Mouse (Mus musculus) mature B cell (primary cell): ENCODE data around the gene Fcrl5.
"Not testable (repeated sequence)": the region's sequence is repeated elsewhere in the genome, so short reads cannot be mapped to it uniquely, and the experiment has no call there.

Source experiments
- in situ Hi-C: fragments of 300-500 bp; cut with MboI; formaldehyde crosslinking; loops from 2 replicates; pipeline ENCODE4 v1.14.3; 2019

Fcrl5 gene

GRCm38 (mm10) chr3:87435479-87435878, at the start of gene Fcrl5:
TSS of gene Fcrl5 (plus strand) at chr3:87435773.
- in situ Hi-C loops, result no loop called here

- in situ Hi-C loops, result no loop called here
Measured at GRCm38 (mm10) chr3:87390935-87391334, 44.6 kb upstream of the Fcrl5 start.

- in situ Hi-C loops, result no loop called here
Measured at GRCm38 (mm10) chr3:87398809-87399208, 36.8 kb upstream of the Fcrl5 start.

GRCm38 (mm10) chr3:87399906-87400305, 35.7 kb upstream of the Fcrl5 start:
- in situ Hi-C loops, result loop anchor here (10.0 kb wide), 1 partner anchor 75 kb away; no protein-coding TSS in a partner anchor

- in situ Hi-C loops, result loop anchor here (10.0 kb wide), 1 partner anchor 77 kb away; no protein-coding TSS in a partner anchor
Measured at GRCm38 (mm10) chr3:87401321-87401720, 34.3 kb upstream of the Fcrl5 start.

GRCm38 (mm10) chr3:87408171-87408570, 27.4 kb upstream of the Fcrl5 start:
- in situ Hi-C loops, result loop anchor here (10.0 kb wide), 1 partner anchor 83 kb away; no protein-coding TSS in a partner anchor

GRCm38 (mm10) chr3:87409196-87409935, 26.2 kb upstream of the Fcrl5 start:
- in situ Hi-C loops, result loop anchor here (10.0 kb wide), 1 partner anchor 85 kb away; no protein-coding TSS in a partner anchor

GRCm38 (mm10) chr3:87410605-87411004, 25.0 kb upstream of the Fcrl5 start:
- in situ Hi-C loops, result loop anchor here (5.0 to 10.0 kb wide), 3 partner anchors 87 to 166 kb away; no protein-coding TSS in a partner anchor

- in situ Hi-C loops, result loop anchor here (5.0 to 10.0 kb wide), 3 partner anchors 86 to 166 kb away; no protein-coding TSS in a partner anchor
Measured at GRCm38 (mm10) chr3:87411150-87411549, 24.4 kb upstream of the Fcrl5 start.

- in situ Hi-C loops, result no loop called here
Measured at GRCm38 (mm10) chr3:87420645-87421044, 14.9 kb upstream of the Fcrl5 start.

GRCm38 (mm10) chr3:87422386-87422910, 13.1 kb upstream of the Fcrl5 start:
- in situ Hi-C loops, result no loop called here

GRCm38 (mm10) chr3:87440586-87440985, 5.0 kb downstream of the Fcrl5 start:
- in situ Hi-C loops, result no loop called here

GRCm38 (mm10) chr3:87443968-87444367, 8.4 kb downstream of the Fcrl5 start:
- in situ Hi-C loops, result no loop called here

- in situ Hi-C loops, result no loop called here
Measured at GRCm38 (mm10) chr3:87465454-87465853, 29.9 kb downstream of the Fcrl5 start.

- in situ Hi-C loops, result no loop called here
Measured at GRCm38 (mm10) chr3:87467011-87467410, 31.4 kb downstream of the Fcrl5 start.

- in situ Hi-C loops, result no loop called here
Measured at GRCm38 (mm10) chr3:87467416-87467815, 31.8 kb downstream of the Fcrl5 start.

- in situ Hi-C loops, result not testable (repeated sequence)
Measured at GRCm38 (mm10) chr3:87477948-87478347, 42.4 kb downstream of the Fcrl5 start.

- in situ Hi-C loops, result not testable (repeated sequence)
Measured at GRCm38 (mm10) chr3:87478596-87478995, 43.0 kb downstream of the Fcrl5 start.

GRCm38 (mm10) chr3:87479230-87479629, 43.7 kb downstream of the Fcrl5 start:
- in situ Hi-C loops, result not testable (repeated sequence)

- in situ Hi-C loops, result no loop called here
Measured at GRCm38 (mm10) chr3:87487392-87487791, 51.8 kb downstream of the Fcrl5 start.

GRCm38 (mm10) chr3:87487911-87488310, 52.3 kb downstream of the Fcrl5 start:
- in situ Hi-C loops, result no loop called here

GRCm38 (mm10) chr3:87498266-87498665, 62.7 kb downstream of the Fcrl5 start:
- in situ Hi-C loops, result loop anchor here (5.0 kb wide), 1 partner anchor 86 kb away; no protein-coding TSS in a partner anchor

GRCm38 (mm10) chr3:87499072-87499471, 63.5 kb downstream of the Fcrl5 start:
- in situ Hi-C loops, result loop anchor here (5.0 kb wide), 1 partner anchor 87 kb away; no protein-coding TSS in a partner anchor
